Mouse (Mus musculus): ENCODE results near the gene Msrb3. TPM values are rescaled to one million over a fixed set of nuclear protein-coding genes. Genes with fewer than 3 reads are reported as not detected.

Msrb3 gene
- total RNA-seq, 2 experiments from 2014 or later, result 4.0 to 4.9 TPM

DNA sequence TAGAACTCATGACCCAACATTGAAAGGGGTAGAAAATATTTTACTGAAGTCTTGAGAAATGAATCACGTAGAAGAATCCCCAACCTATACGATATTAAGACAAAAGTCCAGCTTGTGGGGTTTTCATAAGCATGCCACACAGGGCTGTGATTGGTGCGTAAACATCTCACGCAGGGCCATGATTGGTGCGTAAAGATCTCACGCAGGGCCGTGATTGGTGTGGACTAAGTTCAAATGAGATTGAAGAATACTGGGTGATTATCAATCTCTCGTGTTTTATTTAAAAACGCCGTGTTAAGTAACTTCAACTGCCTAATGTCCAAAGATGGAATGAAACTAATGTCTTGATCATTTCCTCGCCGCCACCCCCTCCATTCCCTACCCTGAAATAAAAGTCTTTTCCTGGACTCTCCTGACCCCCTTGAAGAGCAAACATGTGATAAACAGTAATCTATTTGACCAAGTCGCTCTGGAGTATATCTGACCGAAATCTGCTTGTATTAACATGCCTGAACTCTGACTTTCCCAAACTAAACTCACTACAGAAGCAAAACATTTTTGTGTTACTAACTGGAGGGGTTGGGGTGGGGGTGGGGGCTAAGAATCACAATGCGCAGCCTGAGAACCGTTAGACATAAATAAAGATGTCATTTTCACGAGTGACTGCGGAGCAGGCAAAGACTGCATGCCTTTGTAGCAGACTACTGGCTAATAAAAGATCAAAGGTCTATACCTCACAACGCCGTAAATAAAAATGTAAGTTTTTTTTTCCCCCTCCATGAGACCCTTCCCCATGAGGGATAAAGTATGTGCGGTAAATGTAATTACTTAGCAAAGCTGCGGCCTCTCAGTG, 27.0 kb downstream of the Msrb3 start:
- H3K4me3 ChIP-seq, result peak overlapping the region; percentile 44
- DNase-seq (ENCODE audit: low spot score in 2 of 2), result no peak
- no peak for TF ChIP-seq CTCF (conservative IDR thresholded peaks at IDR 0.05)

DNA sequence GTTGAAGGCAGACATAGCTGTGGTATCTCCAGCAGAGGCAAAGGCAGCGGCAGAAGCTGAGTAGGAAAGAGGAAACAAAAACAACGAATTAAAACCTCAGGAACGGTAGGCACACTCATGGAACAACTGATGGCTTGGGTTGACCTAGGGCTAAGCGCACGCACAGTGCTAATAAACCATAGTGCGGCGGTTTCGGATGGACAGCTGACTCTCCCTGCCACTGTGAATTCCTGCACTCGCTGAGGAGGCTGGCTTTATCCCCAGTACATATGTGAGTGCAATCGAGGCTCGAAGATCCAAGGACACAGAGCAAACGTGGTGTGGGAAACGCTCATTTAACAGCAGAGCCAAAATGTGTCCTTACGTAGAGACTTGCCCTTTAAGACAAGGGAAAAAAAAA, 27.8 kb downstream of the Msrb3 start:
- Histone ChIP-seq H3K27ac (no peak overlapping the region), H3K4me3 (no peak overlapping the region)
- no peak for TF ChIP-seq CTCF (conservative IDR thresholded peaks at IDR 0.05)
- no peak for DNase-seq (ENCODE audit: low spot score in 2 of 2)

More for the DNA sequence above, 27.0 kb downstream of the Msrb3 start:
- no peak overlapping the region for H3K27ac ChIP-seq

DNA sequence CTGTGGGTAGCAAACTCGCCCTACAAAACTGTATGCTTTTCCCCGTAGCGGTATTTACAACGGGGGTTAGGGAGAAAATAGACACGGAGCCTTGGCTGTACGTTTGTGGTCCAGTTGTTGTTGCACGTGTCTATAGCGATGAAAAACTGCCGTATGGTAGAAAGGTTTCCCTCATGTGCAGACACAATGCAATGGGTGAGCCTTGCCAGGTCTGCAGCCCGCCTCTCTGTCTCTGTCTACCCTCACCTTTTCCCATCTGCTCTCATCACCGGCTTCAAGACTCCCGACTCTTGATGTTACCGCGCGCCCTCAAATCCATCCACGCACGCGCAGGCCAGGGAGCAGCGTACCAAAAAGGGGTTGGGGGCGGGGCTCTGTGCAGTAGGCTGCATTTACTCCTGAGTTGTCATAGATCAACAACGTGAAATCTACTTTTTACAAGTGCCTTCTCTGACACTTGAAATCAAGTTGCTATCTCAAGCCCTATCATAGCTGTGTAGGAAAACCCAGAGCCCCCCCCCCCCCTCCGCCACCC, 29.6 kb downstream of the Msrb3 start:
- H3K4me3 ChIP-seq, result no peak overlapping the region
- no peak for TF ChIP-seq CTCF (conservative IDR thresholded peaks at IDR 0.05)
- H3K27ac ChIP-seq, result no peak overlapping the region
- no peak for DNase-seq (ENCODE audit: low spot score in 2 of 2)

DNA sequence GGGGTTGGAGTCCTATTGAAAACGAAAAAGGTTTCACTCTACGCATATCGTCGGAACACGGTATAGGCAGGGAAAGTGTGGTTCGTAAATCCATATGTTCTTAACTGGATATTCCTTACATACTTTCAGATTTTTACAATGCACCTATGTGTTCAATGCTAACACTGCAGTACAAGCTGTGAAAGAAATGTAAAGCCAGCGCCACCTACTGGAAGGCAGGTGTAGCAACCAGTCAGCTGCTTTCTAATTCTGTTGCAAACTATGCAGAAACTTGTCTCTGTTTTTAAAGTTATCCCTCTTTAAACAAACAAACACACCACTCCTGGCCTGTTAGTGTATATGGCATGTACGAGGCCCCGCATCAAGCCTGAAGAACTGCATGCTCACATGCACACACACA, 34.5 kb downstream of the Msrb3 start:
- Histone ChIP-seq H3K27ac (no peak overlapping the region), H3K4me3 (no peak overlapping the region)
- DNase-seq (ENCODE audit: low spot score in 2 of 2), result peak; percentile 62 to 72
- peak; percentile 94 for TF ChIP-seq CTCF (conservative IDR thresholded peaks at IDR 0.05)

DNA sequence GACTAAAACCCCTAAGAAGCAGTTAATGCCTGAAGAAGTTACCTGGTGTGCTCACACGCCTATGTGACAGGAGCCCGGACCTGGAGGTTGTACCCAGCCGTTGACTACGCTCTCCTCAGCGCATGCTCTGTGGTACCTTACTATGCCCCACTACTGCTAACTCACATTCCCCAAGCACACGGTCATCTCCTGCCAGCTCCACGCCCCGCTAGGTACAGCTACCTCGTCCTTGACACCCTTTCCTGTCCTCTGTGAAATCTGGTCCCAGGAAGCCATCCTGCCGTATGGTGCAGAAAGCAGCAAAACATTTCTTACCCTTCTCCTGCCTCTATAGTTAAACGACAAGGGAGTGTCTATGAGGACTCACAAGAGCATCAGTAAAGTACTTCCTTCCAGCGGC, 37.2 kb downstream of the Msrb3 start:
- no peak for TF ChIP-seq CTCF (conservative IDR thresholded peaks at IDR 0.05)
- H3K27ac ChIP-seq, result no peak overlapping the region

DNA sequence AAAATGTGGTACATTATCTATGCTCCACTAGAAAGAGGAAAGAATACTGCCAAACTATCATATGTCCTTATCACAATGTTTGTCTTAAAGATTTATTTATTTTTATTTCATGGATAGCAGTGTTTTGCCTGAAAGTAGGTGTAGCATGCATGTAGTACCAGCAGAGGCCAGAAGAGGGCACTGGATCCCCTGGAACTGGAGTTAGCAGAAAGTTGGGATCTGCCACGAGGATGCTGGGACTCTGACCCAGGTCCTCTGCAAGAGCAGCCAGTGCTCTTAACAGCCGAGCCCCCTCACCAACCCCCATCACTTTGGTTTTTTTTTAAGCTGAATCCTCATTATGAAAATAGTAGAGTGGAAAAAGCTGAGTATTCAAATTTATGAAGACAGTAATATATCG, 37.7 kb downstream of the Msrb3 start:
- H3K27ac ChIP-seq, result no peak overlapping the region
- H3K4me3 ChIP-seq, result no peak overlapping the region
- DNase-seq (ENCODE audit: low spot score in 2 of 2), result no peak
- TF ChIP-seq CTCF (conservative IDR thresholded peaks at IDR 0.05), result peak; percentile 81

More for the DNA sequence above, 37.2 kb downstream of the Msrb3 start:
- DNase-seq (ENCODE audit: low spot score in 2 of 2), result no peak
- no peak overlapping the region for H3K4me3 ChIP-seq

DNA sequence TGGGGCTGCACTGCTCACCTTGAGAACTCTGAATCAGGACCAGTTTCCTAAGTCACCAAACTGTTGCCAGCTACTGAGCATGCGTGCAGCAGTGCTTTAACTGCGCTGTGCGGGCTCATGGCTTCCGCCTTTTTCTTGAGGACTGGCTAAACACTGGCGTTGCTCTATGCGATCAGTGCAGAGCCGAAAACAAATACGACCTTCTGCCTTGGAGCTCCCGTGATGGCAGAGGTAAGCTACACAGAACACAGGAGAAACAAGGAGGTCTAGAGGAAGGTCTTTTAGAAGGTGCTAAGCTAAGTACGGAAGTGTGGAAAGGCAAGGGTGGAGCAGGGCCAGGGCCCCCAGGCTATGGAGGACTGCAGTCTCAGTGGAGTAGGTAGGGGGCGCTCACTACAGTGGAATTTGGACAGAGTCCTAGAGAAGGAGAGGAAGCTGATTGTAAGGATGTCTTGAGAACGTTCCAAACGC, 41.3 kb downstream of the Msrb3 start:
- no peak overlapping the region for H3K27ac ChIP-seq

DNA sequence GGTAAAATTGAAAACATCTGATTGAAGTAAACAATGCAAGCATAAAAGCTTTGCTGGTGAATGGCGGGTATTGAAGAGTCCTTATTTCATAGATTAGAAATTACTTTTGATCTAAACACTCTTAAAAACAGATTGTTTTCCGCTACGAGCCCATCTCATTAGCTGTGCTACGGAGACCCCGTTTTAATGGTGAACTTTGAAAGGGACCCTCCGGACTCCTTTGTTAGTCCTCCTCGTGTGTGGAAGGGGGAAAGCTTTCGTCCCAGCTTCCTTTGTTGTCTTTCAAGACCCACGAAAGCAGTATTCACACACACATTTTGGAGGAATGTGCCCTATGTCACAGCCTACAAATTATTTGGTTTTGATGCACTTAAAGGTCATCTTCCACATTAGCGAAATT, 44.6 kb downstream of the Msrb3 start:
- no peak for DNase-seq (ENCODE audit: low spot score in 2 of 2)
- H3K4me3 ChIP-seq, result no peak overlapping the region
- no peak overlapping the region for H3K27ac ChIP-seq
- no peak for TF ChIP-seq CTCF (conservative IDR thresholded peaks at IDR 0.05)

More for the DNA sequence above, 41.3 kb downstream of the Msrb3 start:
- TF ChIP-seq CTCF (conservative IDR thresholded peaks at IDR 0.05), result peak; percentile 67
- DNase-seq (ENCODE audit: low spot score in 2 of 2), result no peak
- H3K4me3 ChIP-seq, result no peak overlapping the region

DNA sequence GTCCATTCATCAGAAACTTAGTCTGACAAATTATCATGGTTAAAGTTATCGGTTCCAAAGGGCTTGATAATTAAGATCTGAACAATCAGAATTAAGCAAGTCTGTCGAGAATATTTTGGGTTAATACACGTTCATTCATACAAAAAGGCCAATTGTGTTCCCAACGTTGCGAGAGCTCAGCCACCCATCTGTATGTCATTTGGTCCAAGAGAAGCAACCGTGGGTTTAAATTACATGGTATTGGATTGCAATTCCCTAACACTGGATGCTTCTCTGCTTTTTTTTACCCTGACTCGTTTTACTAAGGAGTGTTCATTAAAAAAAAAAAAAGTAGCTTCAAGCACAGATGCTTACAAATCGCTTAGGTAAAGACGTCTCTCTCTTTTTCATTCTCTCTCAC, 45.1 kb downstream of the Msrb3 start:
- no peak overlapping the region for H3K4me3 ChIP-seq
- no peak for TF ChIP-seq CTCF (conservative IDR thresholded peaks at IDR 0.05)
- no peak overlapping the region for H3K27ac ChIP-seq
- no peak for DNase-seq (ENCODE audit: low spot score in 2 of 2)

DNA sequence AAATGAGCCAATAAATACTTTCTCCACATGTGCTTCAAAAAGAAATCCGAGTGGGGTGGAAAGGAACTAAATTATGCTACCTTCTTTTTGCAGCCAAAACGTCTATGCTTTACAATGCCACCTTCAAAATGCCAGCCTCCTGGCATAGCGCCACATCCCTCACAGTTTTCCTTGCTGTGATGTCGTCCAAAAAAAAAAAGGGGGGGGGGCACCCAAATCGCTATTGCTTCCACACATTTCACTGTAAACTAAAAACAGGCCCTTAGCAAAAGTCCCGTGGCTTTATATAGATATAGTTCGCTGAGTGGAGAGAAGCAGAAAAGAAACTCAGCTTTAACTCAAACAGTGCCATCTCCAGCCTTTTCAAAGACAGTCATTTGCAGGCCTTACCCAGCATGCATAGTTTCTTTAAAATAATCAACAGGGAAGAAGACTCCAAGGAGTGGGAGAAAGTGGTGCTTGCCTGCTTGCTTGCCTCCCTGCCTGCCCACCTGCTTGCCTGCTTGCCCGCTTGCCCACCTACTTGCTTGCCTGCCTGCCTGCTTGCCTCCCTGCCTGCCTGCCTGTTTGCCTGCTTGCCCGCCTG, 47.6 kb downstream of the Msrb3 start:
- no peak for TF ChIP-seq CTCF (conservative IDR thresholded peaks at IDR 0.05)

DNA sequence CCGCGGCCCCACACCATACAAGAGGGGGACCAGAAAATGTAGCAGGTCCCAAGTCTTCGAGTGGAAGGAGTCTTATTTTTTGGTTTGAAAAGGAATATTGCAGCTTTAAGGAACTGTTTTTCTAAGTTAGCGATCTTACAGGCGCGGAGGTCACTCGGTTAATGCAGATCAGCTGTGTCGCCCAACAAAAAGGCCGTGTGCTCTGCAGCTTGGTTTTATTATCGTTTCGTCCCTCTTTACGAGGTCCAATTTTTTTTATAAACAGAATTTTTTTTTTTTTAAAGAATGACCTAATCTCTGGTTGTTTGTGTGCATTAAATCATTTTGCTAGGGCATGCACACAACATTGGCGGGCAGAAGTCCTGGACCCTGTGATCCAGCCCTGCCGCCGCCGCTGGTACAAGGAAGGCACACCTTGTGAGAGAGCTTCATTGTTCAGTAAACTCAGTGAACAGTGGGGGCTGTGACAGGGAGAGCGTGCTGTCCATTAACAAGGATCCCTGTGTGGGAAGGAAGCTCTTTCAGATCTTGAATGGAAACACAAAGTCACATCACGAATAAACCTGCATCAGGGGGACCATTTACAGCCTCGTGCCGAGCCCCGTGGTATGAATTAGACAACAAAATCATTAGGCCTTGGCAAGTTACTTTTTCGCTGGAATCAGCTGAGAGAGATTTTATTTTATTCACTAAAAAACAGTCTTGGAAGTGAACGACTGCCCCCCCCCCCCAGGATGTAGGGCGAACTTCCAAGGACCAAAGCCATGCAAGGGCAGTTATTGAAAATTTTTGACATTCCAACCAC, 48.3 kb downstream of the Msrb3 start:
- Histone ChIP-seq H3K27ac (no peak overlapping the region), H3K4me3 (no peak overlapping the region; the same call in 1 of the 2 replicates)
- DNase-seq (ENCODE audit: low spot score in 2 of 2), result no peak
- no peak for TF ChIP-seq CTCF (conservative IDR thresholded peaks at IDR 0.05)

More for the DNA sequence above, 47.6 kb downstream of the Msrb3 start:
- Histone ChIP-seq H3K27ac (no peak overlapping the region), H3K4me3 (no peak overlapping the region)
- no peak for DNase-seq (ENCODE audit: low spot score in 2 of 2)

DNA sequence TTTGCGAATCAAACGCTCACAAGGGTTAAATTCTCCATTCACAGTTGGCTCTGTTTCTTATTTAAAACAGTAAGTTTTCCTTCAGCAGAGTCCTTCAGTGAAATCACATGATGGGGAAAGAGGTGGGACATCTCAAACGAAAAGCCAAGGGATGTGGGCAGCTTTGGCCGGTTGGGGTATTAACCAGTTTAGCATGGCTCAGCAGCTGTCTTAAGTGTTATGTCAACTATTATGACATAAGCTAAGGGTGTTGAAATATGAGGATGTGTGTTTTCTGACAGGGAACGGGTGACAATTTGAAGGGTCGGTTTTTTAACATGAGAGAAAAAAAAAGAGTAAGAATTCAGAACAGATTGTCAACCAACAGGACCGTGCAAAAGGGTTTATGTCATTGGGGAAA, 50.2 kb downstream of the Msrb3 start:
- H3K27ac ChIP-seq, result no peak overlapping the region
- no peak overlapping the region for H3K4me3 ChIP-seq
- TF ChIP-seq CTCF (conservative IDR thresholded peaks at IDR 0.05), result no peak
- no peak for DNase-seq (ENCODE audit: low spot score in 2 of 2)

DNA sequence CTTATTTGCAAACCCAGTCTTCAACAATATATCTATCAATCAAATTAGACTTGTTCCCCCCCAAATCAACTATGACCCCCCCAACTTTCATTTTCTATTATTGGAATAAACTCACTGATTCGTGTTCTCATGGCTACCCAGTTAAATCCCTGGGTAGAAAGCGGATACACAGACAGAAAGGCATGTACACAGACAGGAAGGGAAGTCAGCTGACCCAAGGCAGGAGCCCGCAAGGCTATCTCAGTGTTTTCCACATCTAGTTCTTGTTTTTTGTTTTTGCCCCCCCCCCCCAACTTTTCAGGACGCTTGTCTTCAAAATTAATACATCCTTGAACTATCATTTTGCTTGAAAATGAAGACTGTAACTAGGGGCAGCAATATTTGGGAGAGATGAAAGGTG, 51.1 kb downstream of the Msrb3 start:
- H3K4me3 ChIP-seq, result no peak overlapping the region
- no peak for DNase-seq (ENCODE audit: low spot score in 2 of 2)
- TF ChIP-seq CTCF (conservative IDR thresholded peaks at IDR 0.05), result no peak
- H3K27ac ChIP-seq, result no peak overlapping the region
